Mouse (Mus musculus) intestine, postnatal 0 days (tissue): ENCODE data around the gene Clasrp. TPM values are rescaled to one million over a fixed set of nuclear protein-coding genes. Genes with fewer than 3 reads are reported as not detected.

Source experiments
- ATAC-seq: fragments of 200-750 bp; cut with Nextera tagmentation; 2 replicates; pipeline ENCODE4 v1.8.0; 2017; ENCODE audit warnings: mild to moderate bottlenecking, moderate TSS enrichment, moderate library complexity
- H3K27ac ChIP-seq: fragments of 300-500 bp; sonication (generic); 2 replicates; pipeline ENCODE4 v1.5.1; 2014; ENCODE audit warnings: mild to moderate bottlenecking, low read depth, low read length, moderate library complexity
- H3K27me3 ChIP-seq: fragments of 300-500 bp; sonication (generic); replicated peaks from 2 replicates; pipeline ENCODE4 v1.6.1; 2014; ENCODE audit warnings: low read length, mixed read lengths; ENCODE audit not compliant: control insufficient read depth, insufficient read depth
- H3K36me3 ChIP-seq: fragments of 300-500 bp; sonication (generic); 2 replicates; pipeline ENCODE4 v1.6.1; 2014; ENCODE audit warnings: mild to moderate bottlenecking, moderate library complexity; ENCODE audit not compliant: control insufficient read depth, insufficient read depth
- H3K4me1 ChIP-seq: fragments of 300-500 bp; sonication (generic); replicated peaks from 2 replicates; pipeline ENCODE4 v1.6.1; 2014; ENCODE audit warnings: antibody characterized with exemption, low read length, mixed read lengths; ENCODE audit not compliant: control insufficient read depth, insufficient read depth
- H3K4me2 ChIP-seq: fragments of 300-500 bp; sonication (generic); replicated peaks from 2 replicates; pipeline ENCODE4 v1.6.1; 2014; ENCODE audit warnings: low read depth, mild to moderate bottlenecking, moderate library complexity
- H3K4me3 ChIP-seq: fragments of 300-500 bp; sonication (generic); 2 replicates; pipeline ENCODE4 v1.5.1; 2014; ENCODE audit warnings: low read depth, low read length
- H3K9ac ChIP-seq: fragments of 300-500 bp; sonication (generic); 2 replicates; pipeline ENCODE4 v1.6.1; 2014; ENCODE audit warnings: mild to moderate bottlenecking, low read depth, low read length
- H3K9me3 ChIP-seq: fragments of 300-500 bp; sonication (generic); 2 replicates; pipeline ENCODE4 v1.6.1; 2016; ENCODE audit warnings: mixed run types; ENCODE audit not compliant: control insufficient read depth
- CTCF ChIP-seq: sonication (generic); IDR thresholded peaks from 2 replicates; pipeline ENCODE4 v1.5.1; 2016; ENCODE audit warnings: low read depth, mild to moderate bottlenecking, control low read depth, antibody characterized with exemption, moderate library complexity
- WGBS: fragments of 180-500 bp; shearing (Covaris S2); extraction: QIAGEN DNeasy Blood & Tissue Kit; methylation state at CpG from one replicate; pipeline ENCODE4 v1.1.7; 2014; 5-methylcytosine and 5-hydroxymethylcytosine counted together
- polyA plus RNA-seq: library from polyadenylated mRNA; unstranded; fragments of >200 nt; fragmentation: Nextera tagmentation; extraction: Ambion mirVana; gene quantifications from 2 replicates; pipeline ENCODE4 v1.2.1, GENCODE M21; 2015

Gene Clasrp
- polyA plus RNA-seq, 1 experiment from 2014 or later: 14.8 TPM

DNA sequence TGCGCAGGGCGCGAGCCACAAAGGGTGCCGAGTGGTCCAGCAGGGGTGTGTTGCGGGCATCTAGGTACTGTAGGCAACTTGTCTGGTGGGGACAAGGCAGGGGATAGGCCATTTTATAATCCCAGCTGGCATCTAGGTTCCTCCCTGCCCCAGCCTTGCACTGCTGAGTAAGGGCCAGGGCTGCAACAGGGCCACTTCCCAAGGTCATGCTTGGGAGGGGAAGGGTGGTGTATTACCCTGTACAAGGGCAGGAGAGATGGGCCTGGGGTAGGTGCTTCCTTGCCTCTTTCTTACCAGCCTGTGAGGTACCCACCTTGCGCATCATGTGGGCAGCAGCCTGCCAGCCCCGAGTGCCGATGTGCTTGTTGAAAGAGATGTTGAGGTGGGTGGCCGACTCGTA, 69.6 kb downstream of the Clasrp start:
- H3K9ac ChIP-seq: no peak overlapping the region
- no peak for TF ChIP-seq CTCF
- no peak overlapping the region for H3K4me2 ChIP-seq
- ATAC-seq: no peak
- 98% methylated on average over 10 of the region's 10 CpGs for WGBS
- H3K4me1 ChIP-seq: no peaks in the 10 kb centered on the region
- H3K9me3 ChIP-seq: no peaks in the 10 kb centered on the region
- H3K4me3 ChIP-seq: no peak overlapping the region
- H3K36me3 ChIP-seq: peaks cover 61% of the 10 kb centered on the region
- H3K27ac ChIP-seq: no peak overlapping the region
- H3K27me3 ChIP-seq: no peaks in the 10 kb centered on the region

DNA sequence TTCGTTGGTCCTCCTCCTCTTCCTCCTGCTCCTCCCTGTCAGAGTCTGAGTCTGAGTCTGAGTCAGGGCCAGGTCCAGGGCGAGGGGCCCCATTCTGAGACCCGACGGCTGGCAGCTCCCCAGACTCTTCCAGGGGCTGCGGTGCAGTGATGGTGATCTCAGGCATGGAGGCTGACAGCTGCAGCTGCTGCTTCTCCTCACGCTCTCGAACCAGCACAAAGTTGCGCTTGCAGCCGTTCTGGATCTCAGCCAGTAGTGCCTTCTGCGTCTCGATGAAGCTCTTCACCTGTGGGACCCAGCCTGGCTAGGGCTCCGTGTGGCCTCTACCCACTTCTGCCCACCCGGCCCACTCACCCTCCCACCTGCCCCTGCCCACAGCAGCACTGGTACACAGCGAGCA, 72.0 kb downstream of the Clasrp start:
- no peak overlapping the region for H3K9ac ChIP-seq
- H3K9me3 ChIP-seq: no peaks in the 10 kb centered on the region
- no peak for TF ChIP-seq CTCF
- ATAC-seq: no peak
- H3K27ac ChIP-seq: no peak overlapping the region
- no peak overlapping the region for H3K4me2 ChIP-seq
- WGBS: 85% methylated on average over 14 of the region's 14 CpGs
- H3K36me3 ChIP-seq: peaks cover 70% of the 10 kb centered on the region
- no peaks in the 10 kb centered on the region for H3K27me3 ChIP-seq
- no peaks in the 10 kb centered on the region for H3K4me1 ChIP-seq
- no peak overlapping the region for H3K4me3 ChIP-seq

DNA sequence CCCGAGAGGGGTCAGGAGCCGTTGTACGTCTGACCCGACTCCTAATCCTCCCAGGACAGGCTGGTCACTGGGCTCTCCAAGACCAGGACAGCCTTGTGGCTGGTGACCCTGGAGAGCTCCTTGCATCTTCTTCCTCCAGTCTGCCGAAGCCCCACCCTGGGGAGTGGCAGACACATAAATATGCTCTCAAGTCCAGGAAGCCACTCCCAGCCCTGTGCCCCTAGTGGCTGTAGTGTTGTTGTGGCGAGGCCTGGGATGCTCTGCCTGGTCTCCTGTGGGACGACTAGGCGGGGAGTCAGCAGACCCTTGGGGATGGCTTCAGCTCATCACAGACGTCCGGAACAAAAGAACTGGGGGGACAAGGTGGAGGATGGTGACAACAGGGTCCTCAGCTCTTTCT, 73.2 kb downstream of the Clasrp start:
- Histone ChIP-seq H3K4me1 (no peaks in the 10 kb centered on the region), H3K9me3 (no peaks in the 10 kb centered on the region), H3K36me3 (peaks cover 70% of the 10 kb centered on the region), H3K27me3 (no peaks in the 10 kb centered on the region), H3K4me2 (no peak overlapping the region), H3K9ac (no peak overlapping the region), H3K4me3 (no peak overlapping the region), H3K27ac (no peak overlapping the region)
- 56% methylated on average over 10 of the region's 10 CpGs for WGBS
- peak; percentile 70 for TF ChIP-seq CTCF
- peak; percentile 46; the same call in 1 of the 2 replicates for ATAC-seq

Other genes with a start within 250 kb of the Clasrp start
- gene Cd3eap, start 245.0 kb downstream of the Clasrp start, polyA plus RNA-seq: 8.3 and 9.7 TPM in 2 replicates
- gene Ppp1r13l, start 244.7 kb downstream of the Clasrp start, polyA plus RNA-seq: 1.4 TPM in 2 replicates
- 6.2 and 8.7 TPM in 2 replicates for gene Ercc2, start 222.5 kb downstream of the Clasrp start, polyA plus RNA-seq
- 1.6 TPM in 2 replicates for gene Klc3, start 200.4 kb downstream of the Clasrp start, polyA plus RNA-seq
- 25.2 and 26.2 TPM in 2 replicates for gene Ckm, start 199.7 kb downstream of the Clasrp start, polyA plus RNA-seq
- gene Mark4, start 145.7 kb downstream of the Clasrp start, polyA plus RNA-seq: 4.2 and 4.7 TPM in 2 replicates
- 1.1 and 1.9 TPM in 2 replicates for gene Exoc3l2, start 141.2 kb downstream of the Clasrp start, polyA plus RNA-seq
- 3.4 TPM in 2 replicates for gene Bloc1s3, start 96.1 kb downstream of the Clasrp start, polyA plus RNA-seq
- gene Trappc6a, start 96.1 kb downstream of the Clasrp start, polyA plus RNA-seq: 108 and 118 TPM in 2 replicates
- not detected in 2 replicates for gene Nkpd1, start 86.6 kb downstream of the Clasrp start, polyA plus RNA-seq
- gene Ppp1r37, start 41.4 kb downstream of the Clasrp start, polyA plus RNA-seq: 13.9 and 15.0 TPM in 2 replicates
- gene Zfp296, start 27.2 kb downstream of the Clasrp start, polyA plus RNA-seq: 0.14 TPM in 1 of 2 replicates, not detected in the other
- 99.5 and 102 TPM in 2 replicates for gene Gemin7, start 26.9 kb downstream of the Clasrp start, polyA plus RNA-seq
- 10.5 and 10.6 TPM in 2 replicates for gene Relb, start 25.0 kb upstream of the Clasrp start, polyA plus RNA-seq
- gene Clptm1, start 60.5 kb upstream of the Clasrp start, polyA plus RNA-seq: 66.1 and 70.6 TPM in 2 replicates
- 11,285 and 12,482 TPM in 2 replicates for gene Apoc2, start 73.5 kb upstream of the Clasrp start, polyA plus RNA-seq
- gene Gm44805, start 76.9 kb upstream of the Clasrp start, polyA plus RNA-seq: 5.6 and 13.5 TPM in 2 replicates
- gene Apoc4, start 77.0 kb upstream of the Clasrp start, polyA plus RNA-seq: 0.70 and 1.4 TPM in 2 replicates
- 34.7 and 50.0 TPM in 2 replicates for gene Apoc1, start 88.2 kb upstream of the Clasrp start, polyA plus RNA-seq
- 435 and 436 TPM in 2 replicates for gene Apoe, start 94.7 kb upstream of the Clasrp start, polyA plus RNA-seq
- gene Tomm40, start 111.0 kb upstream of the Clasrp start, polyA plus RNA-seq: 80.1 and 85.5 TPM in 2 replicates
- gene Nectin2, start 146.0 kb upstream of the Clasrp start, polyA plus RNA-seq: 93.1 and 94.7 TPM in 2 replicates
- gene Bcam, start 166.5 kb upstream of the Clasrp start, polyA plus RNA-seq: 36.2 and 38.0 TPM in 2 replicates
- gene Cblc, start 192.3 kb upstream of the Clasrp start, polyA plus RNA-seq: 54.8 and 56.5 TPM in 2 replicates
- 19.0 and 23.7 TPM in 2 replicates for gene Bcl3, start 218.3 kb upstream of the Clasrp start, polyA plus RNA-seq
- 0.16 and 0.39 TPM in 2 replicates for gene Gm19345, start 247.5 kb upstream of the Clasrp start, polyA plus RNA-seq